Mouse (Mus musculus) liver, embryonic 14.5 days (tissue): ENCODE results near the gene Cyp2d22. TPM values are rescaled to one million over a fixed set of nuclear protein-coding genes. Genes with fewer than 3 reads are reported as not detected.

Source experiments
- ATAC-seq: fragments of 200-750 bp; cut with Nextera tagmentation; 2 replicates; pipeline ENCODE4 v1.8.0; 2017; ENCODE audit warnings: moderate number of reproducible peaks, mild to moderate bottlenecking, moderate library complexity; ENCODE audit not compliant: insufficient read depth
- DNase-seq, 3 experiments: peaks; one replicate each; pipeline ENCODE4 v3.0.0-alpha.2; 2012 to 2013; ENCODE audit warnings: low read depth in 3 of 3, low spot score in 3 of 3
- H3K27ac ChIP-seq: fragments of 300-500 bp; sonication (generic); 2 replicates; pipeline ENCODE4 v1.5.1; 2014; ENCODE audit warnings: moderate library complexity, mild to moderate bottlenecking, control low read depth, inconsistent platforms
- H3K27me3 ChIP-seq: fragments of 300-500 bp; sonication (generic); 2 replicates; pipeline ENCODE4 v1.6.1; 2014; ENCODE audit warnings: mild to moderate bottlenecking, low read length, moderate library complexity; ENCODE audit not compliant: control insufficient read depth, insufficient read depth
- H3K36me3 ChIP-seq: fragments of 300-500 bp; sonication (generic); replicated peaks from 2 replicates; pipeline ENCODE4 v1.6.1; 2014; ENCODE audit warnings: low read depth; ENCODE audit not compliant: control insufficient read depth, insufficient read depth
- H3K4me1 ChIP-seq, 2 experiments: fragments of 200-500 bp in 1 of 2; fragments of 300-500 bp in 1 of 2; sonication (generic) in 1 of 2; replicated peaks; 2 replicates each; pipeline ENCODE4 v1.6.1; 2012 to 2014; ENCODE audit warnings: antibody characterized with exemption in 1 of 2, inconsistent platforms in 1 of 2, low read length in 1 of 2; ENCODE audit not compliant: control insufficient read depth in 2 of 2, insufficient read depth in 2 of 2
- H3K4me2 ChIP-seq: fragments of 300-500 bp; sonication (generic); 2 replicates; pipeline ENCODE4 v1.6.1; 2014; ENCODE audit warnings: low read depth, mild to moderate bottlenecking, control low read depth, moderate library complexity
- H3K4me3 ChIP-seq, 2 experiments: fragments of 200-500 bp in 1 of 2; fragments of 300-500 bp in 1 of 2; sonication (generic) in 1 of 2; 2 replicates each; pipeline ENCODE4 v1.5.1; 2012 to 2014; ENCODE audit warnings: low read depth in 2 of 2, low read length in 2 of 2, mild to moderate bottlenecking in 2 of 2, control low read depth in 1 of 2, inconsistent platforms in 1 of 2, moderate library complexity in 1 of 2; ENCODE audit not compliant: insufficient read depth in 1 of 2
- H3K9ac ChIP-seq: fragments of 300-500 bp; sonication (generic); replicated peaks from 2 replicates; pipeline ENCODE4 v1.6.1; 2014; ENCODE audit warnings: mild to moderate bottlenecking, control low read depth, moderate library complexity
- H3K9me3 ChIP-seq: fragments of 300-500 bp; sonication (generic); 2 replicates; pipeline ENCODE4 v1.6.1; 2016; ENCODE audit warnings: low read length, mixed read lengths; ENCODE audit not compliant: control insufficient read depth
- CTCF ChIP-seq: IDR thresholded peaks from 2 replicates; pipeline ENCODE4 v1.5.1; 2016; ENCODE audit warnings: antibody characterized with exemption, low read depth, control low read depth
- EP300 ChIP-seq: IDR thresholded peaks from 2 replicates; pipeline ENCODE4 v1.6.1; 2016; ENCODE audit warnings: antibody characterized with exemption, low read depth
- WGBS: fragments of 180-500 bp; shearing (Covaris S2); extraction: QIAGEN DNeasy Blood & Tissue Kit; methylation state at CpG from one replicate; pipeline ENCODE4 v1.1.7; 2014; ENCODE audit not compliant: insufficient replicate concordance; 5-methylcytosine and 5-hydroxymethylcytosine counted together
- microRNA-seq: library from miRNA; unstranded; fragments of <30 nt; microRNA quantifications from one replicate; pipeline ENCODE4, GENCODE M21; 2016
- polyA plus RNA-seq, 2 experiments: library from polyadenylated mRNA; depleted of rRNA in 1 of 2; stranded (reverse) in 1 of 2; unstranded in 1 of 2; fragments of >200 nt; fragmentation: Nextera tagmentation in 1 of 2; extraction: Ambion mirVana in 1 of 2; gene quantifications; 2 replicates each; pipeline versions ENCODE4 v1.2.1 to v1.2.3; 2012 to 2014

Cyp2d22 gene
- polyA plus RNA-seq, 2 experiments: 8.4 to 14.9 TPM

DNA sequence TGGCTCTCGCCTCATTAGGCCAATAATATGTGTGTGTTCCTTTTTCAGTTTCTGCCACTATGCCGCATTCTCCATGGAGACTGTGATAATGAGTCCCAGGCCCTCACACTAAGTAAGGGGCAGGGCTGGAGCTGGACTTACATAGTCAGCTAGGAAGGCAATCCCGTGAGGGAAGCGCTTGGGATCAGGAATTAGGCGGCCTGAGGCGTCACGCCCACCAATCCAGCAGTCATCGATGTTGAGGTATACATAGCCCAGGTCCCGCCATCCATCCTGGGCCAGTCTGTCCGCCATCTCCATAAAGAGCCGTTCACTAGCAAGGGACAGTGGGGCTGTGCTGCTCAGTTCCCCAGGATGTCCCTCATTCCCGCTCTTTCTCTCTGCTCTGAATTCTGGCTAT, 43.4 kb downstream of the Cyp2d22 start:
- peak overlapping the region; percentile 93 for H3K4me2 ChIP-seq
- WGBS: 88% methylated on average over 12 of the region's 12 CpGs
- H3K36me3 ChIP-seq: peaks cover 33% of the 10 kb centered on the region
- peak overlapping the region in 1 of 2 experiments; percentile 81; a peak in 2 of 4 replicates for H3K4me3 ChIP-seq
- DNase-seq: no peak
- H3K9me3 ChIP-seq: no peaks in the 10 kb centered on the region
- TF ChIP-seq EP300: no peak
- H3K27me3 ChIP-seq: no peaks in the 10 kb centered on the region
- H3K27ac ChIP-seq: no peak overlapping the region; the same call in 1 of the 2 replicates
- H3K4me1 ChIP-seq: peaks cover 26 to 32% of the 10 kb centered on the region in 2 experiments
- ATAC-seq: no peak
- H3K9ac ChIP-seq: peak overlapping the region; percentile 3; the same call in 1 of the 2 replicates

DNA sequence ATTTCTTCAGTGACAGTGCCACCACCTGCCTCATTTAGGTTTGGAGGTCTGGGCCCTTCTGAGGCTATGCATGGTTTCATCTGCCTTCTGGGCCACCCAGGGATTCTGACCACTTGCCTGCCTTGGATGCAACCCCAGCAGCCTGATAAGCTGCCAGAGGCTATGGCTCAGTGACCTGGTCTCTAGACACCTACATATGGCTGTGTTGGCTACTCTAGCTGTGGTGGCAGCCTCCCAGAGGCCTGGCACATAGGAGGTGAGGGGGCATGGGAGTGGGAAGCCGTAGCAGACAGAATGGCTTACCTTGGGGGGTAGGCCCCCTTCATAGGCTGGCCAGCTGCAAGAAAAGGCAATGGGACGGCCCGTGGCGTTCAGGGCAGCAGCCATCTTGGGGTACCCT, 44.9 kb downstream of the Cyp2d22 start:
- TF ChIP-seq CTCF (no peak), EP300 (no peak)
- H3K4me2 ChIP-seq: no peak overlapping the region
- H3K27me3 ChIP-seq: no peaks in the 10 kb centered on the region
- H3K4me1 ChIP-seq: peaks cover 22 to 24% of the 10 kb centered on the region in 2 experiments
- no peaks in the 10 kb centered on the region for H3K9me3 ChIP-seq
- DNase-seq (no peak), ATAC-seq (no peak)
- 81% methylated on average over 4 of the region's 4 CpGs for WGBS
- no peak overlapping the region for H3K4me3 ChIP-seq
- H3K27ac ChIP-seq: no peak overlapping the region
- peaks cover 37% of the 10 kb centered on the region for H3K36me3 ChIP-seq
- no peak overlapping the region for H3K9ac ChIP-seq

DNA sequence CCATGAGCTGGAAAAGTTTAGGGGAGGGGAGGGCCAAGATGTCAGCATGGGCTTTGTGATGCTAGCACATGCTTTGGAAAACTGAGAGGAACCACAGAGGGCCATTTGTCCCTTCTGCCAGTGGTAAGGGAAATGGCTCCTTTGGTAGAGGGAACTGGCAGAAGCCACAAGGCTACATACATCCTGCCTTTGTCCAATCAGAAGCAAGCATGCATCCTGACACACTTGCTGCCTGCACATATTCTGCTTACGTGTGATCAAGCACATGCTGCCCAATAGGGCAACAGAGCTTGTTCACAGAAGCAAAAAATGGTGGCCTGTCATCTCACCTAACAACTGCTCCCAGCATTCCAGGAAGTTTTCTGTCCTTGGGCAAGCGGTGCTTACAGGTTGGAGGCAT, 54.7 kb downstream of the Cyp2d22 start:
- TF ChIP-seq EP300: no peak
- no peak for TF ChIP-seq CTCF
- H3K27me3 ChIP-seq: no peaks in the 10 kb centered on the region
- no peak overlapping the region for H3K4me3 ChIP-seq
- H3K36me3 ChIP-seq: peaks cover 9% of the 10 kb centered on the region
- peaks cover 0 to 6% of the 10 kb centered on the region in 2 experiments; a peak in 1 of 4 replicates for H3K4me1 ChIP-seq
- no peak overlapping the region for H3K27ac ChIP-seq
- H3K4me2 ChIP-seq: no peak overlapping the region
- DNase-seq (no peak), ATAC-seq (no peak)
- WGBS: 55% methylated on average over 2 of the region's 2 CpGs
- no peaks in the 10 kb centered on the region for H3K9me3 ChIP-seq
- H3K9ac ChIP-seq: no peak overlapping the region

DNA sequence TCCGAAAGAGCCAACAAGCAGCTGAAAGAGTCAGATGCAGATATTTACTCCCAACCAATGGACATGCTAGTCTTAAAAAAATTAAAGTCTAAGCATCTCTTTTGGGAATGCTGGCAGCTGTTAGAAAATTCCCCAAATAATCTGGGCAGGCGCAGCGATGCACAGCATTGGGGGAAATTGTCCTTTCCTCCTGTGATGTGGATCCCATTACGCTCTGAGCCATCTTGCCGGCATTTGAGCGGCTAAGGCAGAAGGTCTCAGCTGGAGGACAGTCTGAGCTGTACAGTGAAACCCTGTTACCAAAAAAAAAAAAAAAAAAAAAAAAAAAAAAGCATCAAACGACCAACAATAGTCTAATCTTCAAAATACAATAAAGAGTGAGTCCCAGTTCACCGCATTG, 57.9 kb downstream of the Cyp2d22 start:
- whole genome bisulfite sequencing: 68% methylated on average over 8 of the region's 8 CpGs
- Histone ChIP-seq H3K9me3 (no peaks in the 10 kb centered on the region), H3K36me3 (no peaks in the 10 kb centered on the region), H3K27ac (no peak overlapping the region), H3K27me3 (no peaks in the 10 kb centered on the region), H3K9ac (no peak overlapping the region), H3K4me3 (no peak overlapping the region), H3K4me1 (peaks cover 0 to 6% of the 10 kb centered on the region in 2 experiments; a peak in 1 of 4 replicates), H3K4me2 (no peak overlapping the region)
- ATAC-seq (no peak), DNase-seq (no peak)
- TF ChIP-seq CTCF (no peak), EP300 (no peak)

Small RNA genes lying within 50 kb of the gene (microRNA-seq; reads per million reads assigned to microRNA genes)
- gene Gm25990: not detected
- not detected for gene Gm27331
- not detected for gene Mir7684

Other genes starting within 250 kb of the Cyp2d22 start
- gene Srebf2, start 233.1 kb downstream of the Cyp2d22 start, polyA plus RNA-seq (2012; rRNA removed): 29.3 and 37.1 TPM in 2 replicates
- 30.8 and 35.2 TPM in 2 replicates for gene Srebf2, start 233.1 kb downstream of the Cyp2d22 start, polyA plus RNA-seq (2014; fragmentation: Nextera tagmentation; extraction: Ambion mirVana)
- gene Shisa8, start 167.4 kb downstream of the Cyp2d22 start, polyA plus RNA-seq (2012; rRNA removed): 0.15 and 0.19 TPM in 2 replicates
- 0.05 and 0.09 TPM in 2 replicates for gene Shisa8, start 167.4 kb downstream of the Cyp2d22 start, polyA plus RNA-seq (2014; fragmentation: Nextera tagmentation; extraction: Ambion mirVana)
- gene Tnfrsf13c, start 155.9 kb downstream of the Cyp2d22 start, polyA plus RNA-seq (2012; rRNA removed): 0.54 and 0.66 TPM in 2 replicates
- 0.14 and 0.58 TPM in 2 replicates for gene Tnfrsf13c, start 155.9 kb downstream of the Cyp2d22 start, polyA plus RNA-seq (2014; fragmentation: Nextera tagmentation; extraction: Ambion mirVana)
- gene Cenpm, start 135.5 kb downstream of the Cyp2d22 start, polyA plus RNA-seq (2012; rRNA removed): 19.1 and 21.6 TPM in 2 replicates
- gene Cenpm, start 135.5 kb downstream of the Cyp2d22 start, polyA plus RNA-seq (2014; fragmentation: Nextera tagmentation; extraction: Ambion mirVana): 42.1 and 45.1 TPM in 2 replicates
- gene 1500009C09Rik, start 127.9 kb downstream of the Cyp2d22 start, polyA plus RNA-seq (2012; rRNA removed): 0.02 and 0.11 TPM in 2 replicates
- gene 1500009C09Rik, start 127.9 kb downstream of the Cyp2d22 start, polyA plus RNA-seq (2014; fragmentation: Nextera tagmentation; extraction: Ambion mirVana): not detected in 2 replicates
- 0.12 and 0.61 TPM in 2 replicates for gene Sept3, start 105.4 kb downstream of the Cyp2d22 start, polyA plus RNA-seq (2012; rRNA removed)
- 0.09 TPM in 1 of 2 replicates, not detected in the other for gene Sept3, start 105.4 kb downstream of the Cyp2d22 start, polyA plus RNA-seq (2014; fragmentation: Nextera tagmentation; extraction: Ambion mirVana)
- gene Wbp2nl, start 81.3 kb downstream of the Cyp2d22 start, polyA plus RNA-seq (2012; rRNA removed): 0.10 and 0.19 TPM in 2 replicates
- gene Wbp2nl, start 81.3 kb downstream of the Cyp2d22 start, polyA plus RNA-seq (2014; fragmentation: Nextera tagmentation; extraction: Ambion mirVana): 0.11 and 0.19 TPM in 2 replicates
- 47.7 and 52.9 TPM in 2 replicates for gene Naga, start 41.3 kb downstream of the Cyp2d22 start, polyA plus RNA-seq (2012; rRNA removed)
- gene Naga, start 41.3 kb downstream of the Cyp2d22 start, polyA plus RNA-seq (2014; fragmentation: Nextera tagmentation; extraction: Ambion mirVana): 34.2 and 43.3 TPM in 2 replicates
- gene Pheta2, start 41.3 kb downstream of the Cyp2d22 start, polyA plus RNA-seq (2012; rRNA removed): 22.1 and 24.8 TPM in 2 replicates
- gene Pheta2, start 41.3 kb downstream of the Cyp2d22 start, polyA plus RNA-seq (2014; fragmentation: Nextera tagmentation; extraction: Ambion mirVana): 18.7 and 22.5 TPM in 2 replicates
- gene Smdt1, start 41.3 kb downstream of the Cyp2d22 start, polyA plus RNA-seq (2012; rRNA removed): 109 and 121 TPM in 2 replicates
- gene Smdt1, start 41.3 kb downstream of the Cyp2d22 start, polyA plus RNA-seq (2014; fragmentation: Nextera tagmentation; extraction: Ambion mirVana): 165 and 178 TPM in 2 replicates
- gene Ndufa6, start 25.9 kb downstream of the Cyp2d22 start, polyA plus RNA-seq (2012; rRNA removed): 152 and 288 TPM in 2 replicates
- gene Ndufa6, start 25.9 kb downstream of the Cyp2d22 start, polyA plus RNA-seq (2014; fragmentation: Nextera tagmentation; extraction: Ambion mirVana): 435 and 447 TPM in 2 replicates
- 0.09 TPM in 2 replicates for gene Cyp2d11, start 13.8 kb upstream of the Cyp2d22 start, polyA plus RNA-seq (2012; rRNA removed)
- not detected in 2 replicates for gene Cyp2d11, start 13.8 kb upstream of the Cyp2d22 start, polyA plus RNA-seq (2014; fragmentation: Nextera tagmentation; extraction: Ambion mirVana)
- gene Cyp2d10, start 26.9 kb upstream of the Cyp2d22 start, polyA plus RNA-seq (2012; rRNA removed): 18.6 and 19.8 TPM in 2 replicates
- gene Cyp2d10, start 26.9 kb upstream of the Cyp2d22 start, polyA plus RNA-seq (2014; fragmentation: Nextera tagmentation; extraction: Ambion mirVana): 43.2 and 48.1 TPM in 2 replicates
- gene Cyp2d9, start 53.2 kb upstream of the Cyp2d22 start, polyA plus RNA-seq (2012; rRNA removed): 1.7 and 1.8 TPM in 2 replicates
- 1.9 and 2.1 TPM in 2 replicates for gene Cyp2d9, start 53.2 kb upstream of the Cyp2d22 start, polyA plus RNA-seq (2014; fragmentation: Nextera tagmentation; extraction: Ambion mirVana)
- gene Cyp2d12, start 174.8 kb upstream of the Cyp2d22 start, polyA plus RNA-seq (2012; rRNA removed): not detected in 2 replicates
- not detected in 2 replicates for gene Cyp2d12, start 174.8 kb upstream of the Cyp2d22 start, polyA plus RNA-seq (2014; fragmentation: Nextera tagmentation; extraction: Ambion mirVana)
- gene Cyp2d34, start 240.7 kb upstream of the Cyp2d22 start, polyA plus RNA-seq (2012; rRNA removed): not detected in 2 replicates
- not detected in 2 replicates for gene Cyp2d34, start 240.7 kb upstream of the Cyp2d22 start, polyA plus RNA-seq (2014; fragmentation: Nextera tagmentation; extraction: Ambion mirVana)